Mouse (Mus musculus) embryonic facial prominence, embryonic 12.5 days (tissue): Measurements from ENCODE around the gene Ldlrad3. TPM values are rescaled to one million over a fixed set of nuclear protein-coding genes. Genes with fewer than 3 reads are reported as not detected.
A peak's percentile ranks its signal among the peaks of the same experiment; 100 is the strongest.

Experiments
- ATAC-seq: fragments of 200-750 bp; cut with Nextera tagmentation; 2 replicates; pipeline ENCODE4 v1.8.0; 2017; ENCODE audit not compliant: insufficient number of reproducible peaks, insufficient read depth, low FRiP score, low TSS enrichment
- H3K27ac ChIP-seq: fragments of 300-500 bp; sonication (generic); 2 replicates; pipeline ENCODE4 v1.5.1; 2016; ENCODE audit warnings: mild to moderate bottlenecking
- H3K27me3 ChIP-seq: fragments of 300-500 bp; sonication (generic); 2 replicates; pipeline ENCODE4 v1.6.1; 2016; ENCODE audit warnings: mild to moderate bottlenecking, moderate library complexity
- H3K36me3 ChIP-seq: fragments of 300-500 bp; sonication (generic); 2 replicates; pipeline ENCODE4 v1.6.1; 2016; ENCODE audit warnings: mild to moderate bottlenecking
- H3K4me1 ChIP-seq: fragments of 300-500 bp; sonication (generic); 2 replicates; pipeline ENCODE4 v1.6.1; 2016
- H3K4me2 ChIP-seq: fragments of 300-500 bp; sonication (generic); replicated peaks from 2 replicates; pipeline ENCODE4 v1.6.1; 2016; ENCODE audit warnings: mild to moderate bottlenecking, moderate library complexity
- H3K4me3 ChIP-seq: fragments of 300-500 bp; sonication (generic); 2 replicates; pipeline ENCODE4 v1.5.1; 2016; ENCODE audit warnings: mild to moderate bottlenecking
- H3K9ac ChIP-seq: fragments of 300-500 bp; sonication (generic); 2 replicates; pipeline ENCODE4 v1.6.1; 2016; ENCODE audit warnings: mild to moderate bottlenecking, moderate library complexity
- H3K9me3 ChIP-seq: fragments of 300-500 bp; sonication (generic); 2 replicates; pipeline ENCODE4 v1.6.1; 2016; ENCODE audit warnings: mild to moderate bottlenecking, moderate library complexity
- WGBS: fragments of 180-500 bp; shearing (Covaris S2); methylation state at CpG from one replicate; pipeline ENCODE4 v1.1.7; 2016; 5-methylcytosine and 5-hydroxymethylcytosine counted together
- polyA plus RNA-seq: library from polyadenylated mRNA; unstranded; fragments of >200 nt; fragmentation: Nextera tagmentation; extraction: Ambion mirVana; gene quantifications from 2 replicates; pipeline ENCODE4 v1.2.1, GENCODE M21; 2016

Gene Ldlrad3
- polyA plus RNA-seq, 1 experiment from 2014 or later, result 55.7 TPM

- no peak for ATAC-seq
- Histone ChIP-seq H3K4me2 (no peak overlapping the region), H3K27ac (no peak overlapping the region), H3K27me3 (no peaks in the 10 kb centered on the region), H3K4me1 (peaks cover 3% of the 10 kb centered on the region; the same call in 1 of the 2 replicates), H3K9me3 (no peaks in the 10 kb centered on the region), H3K4me3 (no peak overlapping the region), H3K9ac (no peak overlapping the region), H3K36me3 (no peaks in the 10 kb centered on the region)
- 89% methylated on average over 7 of the region's 7 CpGs for WGBS
These were observed 147.1 kb downstream of the Ldlrad3 start for GRCm38 (mm10) chr2:102038895-102039667.

GRCm38 (mm10) chr2:102038229-102038894, 147.8 kb downstream of the Ldlrad3 start:
- no peaks in the 10 kb centered on the region for H3K9me3 ChIP-seq
- H3K4me3 ChIP-seq, result no peak overlapping the region
- H3K27ac ChIP-seq, result no peak overlapping the region
- no peaks in the 10 kb centered on the region for H3K36me3 ChIP-seq
- H3K4me1 ChIP-seq, result peaks cover 8% of the 10 kb centered on the region
- ATAC-seq, result no peak
- H3K9ac ChIP-seq, result no peak overlapping the region
- H3K27me3 ChIP-seq, result no peaks in the 10 kb centered on the region
- H3K4me2 ChIP-seq, result no peak overlapping the region
- WGBS, result 71% methylated on average over 10 of the region's 10 CpGs

- Histone ChIP-seq H3K9ac (no peak overlapping the region; the same call in 1 of the 2 replicates), H3K27ac (no peak overlapping the region), H3K4me1 (peaks cover 13% of the 10 kb centered on the region), H3K27me3 (no peaks in the 10 kb centered on the region), H3K9me3 (no peaks in the 10 kb centered on the region), H3K4me2 (no peak overlapping the region), H3K4me3 (no peak overlapping the region), H3K36me3 (no peaks in the 10 kb centered on the region)
- WGBS, result 74% methylated on average over 18 of the region's 18 CpGs
- ATAC-seq, result no peak
These were observed 149.3 kb downstream of the Ldlrad3 start for GRCm38 (mm10) chr2:102036665-102037511.

GRCm38 (mm10) chr2:102034513-102034879, 151.7 kb downstream of the Ldlrad3 start:
- ATAC-seq, result no peak
- no peak overlapping the region for H3K27ac ChIP-seq
- 81% methylated on average over 11 of the region's 11 CpGs for whole genome bisulfite sequencing
- no peaks in the 10 kb centered on the region for H3K27me3 ChIP-seq
- no peak overlapping the region for H3K9ac ChIP-seq
- no peaks in the 10 kb centered on the region for H3K9me3 ChIP-seq
- peaks cover 13% of the 10 kb centered on the region for H3K4me1 ChIP-seq
- no peak overlapping the region for H3K4me3 ChIP-seq
- H3K36me3 ChIP-seq, result no peaks in the 10 kb centered on the region
- no peak overlapping the region for H3K4me2 ChIP-seq

GRCm38 (mm10) chr2:102033818-102034512, 152.2 kb downstream of the Ldlrad3 start:
- no peak for ATAC-seq
- Histone ChIP-seq H3K4me1 (peaks cover 13% of the 10 kb centered on the region), H3K4me3 (no peak overlapping the region), H3K9me3 (no peaks in the 10 kb centered on the region), H3K36me3 (no peaks in the 10 kb centered on the region), H3K27me3 (no peaks in the 10 kb centered on the region), H3K27ac (no peak overlapping the region), H3K9ac (no peak overlapping the region), H3K4me2 (no peak overlapping the region)
- WGBS, result 71% methylated on average over 9 of the region's 9 CpGs

GRCm38 (mm10) chr2:102032713-102033343, 153.4 kb downstream of the Ldlrad3 start:
- Histone ChIP-seq H3K4me3 (no peak overlapping the region), H3K27ac (no peak overlapping the region), H3K4me2 (no peak overlapping the region), H3K9ac (no peak overlapping the region), H3K9me3 (no peaks in the 10 kb centered on the region), H3K36me3 (no peaks in the 10 kb centered on the region), H3K4me1 (peaks cover 13% of the 10 kb centered on the region), H3K27me3 (no peaks in the 10 kb centered on the region)
- 82% methylated on average over 9 of the region's 9 CpGs for WGBS
- ATAC-seq, result no peak

GRCm38 (mm10) chr2:102030652-102031051, 155.5 kb downstream of the Ldlrad3 start:
- ATAC-seq, result 0 out of 2 replicates have a peak, but pooled peaks have one; percentile 45
- H3K36me3 ChIP-seq, result no peaks in the 10 kb centered on the region
- no peak overlapping the region for H3K9ac ChIP-seq
- no peaks in the 10 kb centered on the region for H3K9me3 ChIP-seq
- H3K4me3 ChIP-seq, result no peak overlapping the region
- H3K4me1 ChIP-seq, result peaks cover 10% of the 10 kb centered on the region; the same call in 1 of the 2 replicates
- no peak overlapping the region for H3K27ac ChIP-seq
- no peaks in the 10 kb centered on the region for H3K27me3 ChIP-seq
- H3K4me2 ChIP-seq, result no peak overlapping the region
- 25% methylated on average over 5 of the region's 5 CpGs for WGBS

- ATAC-seq, result no peak
- no peak overlapping the region for H3K27ac ChIP-seq
- peaks cover 10% of the 10 kb centered on the region; the same call in 1 of the 2 replicates for H3K4me1 ChIP-seq
- no peak overlapping the region for H3K4me2 ChIP-seq
- H3K36me3 ChIP-seq, result no peaks in the 10 kb centered on the region
- H3K27me3 ChIP-seq, result no peaks in the 10 kb centered on the region
- H3K9me3 ChIP-seq, result no peaks in the 10 kb centered on the region
- WGBS, result 86% methylated on average over 6 of the region's 6 CpGs
- H3K4me3 ChIP-seq, result no peak overlapping the region
- H3K9ac ChIP-seq, result no peak overlapping the region
These were observed 156.0 kb downstream of the Ldlrad3 start for GRCm38 (mm10) chr2:102030152-102030551.

GRCm38 (mm10) chr2:102029682-102030081, 156.5 kb downstream of the Ldlrad3 start:
- ATAC-seq, result no peak

GRCm38 (mm10) chr2:102027265-102027664, 158.9 kb downstream of the Ldlrad3 start:
- Histone ChIP-seq H3K9me3 (no peaks in the 10 kb centered on the region), H3K36me3 (no peaks in the 10 kb centered on the region), H3K4me2 (no peak overlapping the region), H3K27me3 (no peaks in the 10 kb centered on the region), H3K27ac (no peak overlapping the region), H3K4me3 (no peak overlapping the region), H3K4me1 (peaks cover 2% of the 10 kb centered on the region; the same call in 1 of the 2 replicates), H3K9ac (no peak overlapping the region)
- 83% methylated on average over 7 of the region's 7 CpGs for WGBS
- no peak for ATAC-seq

More at GRCm38 (mm10) chr2:102029682-102030081, 156.5 kb downstream of the Ldlrad3 start:
- 67% methylated on average over 5 of the region's 5 CpGs for WGBS
- H3K4me2 ChIP-seq, result no peak overlapping the region
- no peaks in the 10 kb centered on the region for H3K9me3 ChIP-seq
- H3K36me3 ChIP-seq, result no peaks in the 10 kb centered on the region
- H3K27ac ChIP-seq, result no peak overlapping the region
- no peaks in the 10 kb centered on the region for H3K27me3 ChIP-seq
- H3K9ac ChIP-seq, result no peak overlapping the region
- H3K4me3 ChIP-seq, result no peak overlapping the region
- H3K4me1 ChIP-seq, result peaks cover 10% of the 10 kb centered on the region; the same call in 1 of the 2 replicates

GRCm38 (mm10) chr2:102026156-102026555, 160.0 kb downstream of the Ldlrad3 start:
- H3K4me3 ChIP-seq, result no peak overlapping the region
- peaks cover 13% of the 10 kb centered on the region; the same call in 1 of the 2 replicates for H3K4me1 ChIP-seq
- WGBS, result 89% methylated on average over 9 of the region's 9 CpGs
- no peaks in the 10 kb centered on the region for H3K27me3 ChIP-seq
- no peaks in the 10 kb centered on the region for H3K9me3 ChIP-seq
- H3K9ac ChIP-seq, result no peak overlapping the region
- no peak overlapping the region for H3K27ac ChIP-seq
- no peaks in the 10 kb centered on the region for H3K36me3 ChIP-seq
- ATAC-seq, result no peak
- no peak overlapping the region for H3K4me2 ChIP-seq
